Mouse (Mus musculus) forebrain, embryonic 11.5 days (tissue): ENCODE results near the gene Map2. TPM values are rescaled to one million over a fixed set of nuclear protein-coding genes. Genes with fewer than 3 reads are reported as not detected.
A peak's percentile ranks its signal among the peaks of the same experiment; 100 is the strongest.

Source experiments
- ATAC-seq: fragments of 200-750 bp; cut with Nextera tagmentation; replicated peaks from 2 replicates; pipeline ENCODE4 v1.8.0; 2017; ENCODE audit warnings: moderate TSS enrichment; ENCODE audit not compliant: low FRiP score
- DNase-seq: peaks from one replicate; pipeline ENCODE4 v3.0.0-alpha.2; 2017; ENCODE audit warnings: low spot score
- H3K27ac ChIP-seq: fragments of 300-500 bp; sonication (generic); 2 replicates; pipeline ENCODE4 v1.5.1; 2014; ENCODE audit warnings: low read depth, low read length
- H3K27me3 ChIP-seq: fragments of 300-500 bp; sonication (generic); 2 replicates; pipeline ENCODE4 v1.6.1; 2014; ENCODE audit warnings: mild to moderate bottlenecking, low read length, mixed read lengths; ENCODE audit not compliant: control insufficient read depth, insufficient read depth
- H3K36me3 ChIP-seq: fragments of 300-500 bp; sonication (generic); 2 replicates; pipeline ENCODE4 v1.6.1; 2014; ENCODE audit warnings: mild to moderate bottlenecking, low read length, moderate library complexity, mixed read lengths; ENCODE audit not compliant: control insufficient read depth, insufficient read depth
- H3K4me1 ChIP-seq: fragments of 300-500 bp; sonication (generic); replicated peaks from 2 replicates; pipeline ENCODE4 v1.6.1; 2014; ENCODE audit warnings: low read length, mixed read lengths; ENCODE audit not compliant: control insufficient read depth, insufficient read depth
- H3K4me2 ChIP-seq: fragments of 300-500 bp; sonication (generic); 2 replicates; pipeline ENCODE4 v1.6.1; 2014; ENCODE audit warnings: low read depth, mild to moderate bottlenecking, low read length, moderate library complexity, mixed read lengths; ENCODE audit not compliant: severe bottlenecking
- H3K4me3 ChIP-seq: fragments of 300-500 bp; sonication (generic); 2 replicates; pipeline ENCODE4 v1.5.1; 2014; ENCODE audit warnings: low read depth, low read length
- H3K9ac ChIP-seq: fragments of 300-500 bp; sonication (generic); 2 replicates; pipeline ENCODE4 v1.6.1; 2014; ENCODE audit warnings: low read length
- H3K9me3 ChIP-seq: fragments of 300-500 bp; sonication (generic); 2 replicates; pipeline ENCODE4 v1.6.1; 2016; ENCODE audit warnings: low read length, mixed read lengths; ENCODE audit not compliant: control insufficient read depth
- WGBS: fragments of 180-500 bp; shearing (Covaris S2); extraction: QIAGEN DNeasy Blood & Tissue Kit; methylation state at CpG from one replicate; pipeline ENCODE4 v1.1.7; 2014; 5-methylcytosine and 5-hydroxymethylcytosine counted together
- polyA plus RNA-seq: library from polyadenylated mRNA; unstranded; fragments of >200 nt; fragmentation: Nextera tagmentation; extraction: Ambion mirVana; gene quantifications from 2 replicates; pipeline ENCODE4 v1.2.1, GENCODE M21; 2014

The Map2 gene
- polyA plus RNA-seq, 1 experiment from 2014 or later, result 177 TPM

GRCm38 (mm10) chr1:66401902-66402301, 226.8 kb downstream of the Map2 start:
- Histone ChIP-seq H3K4me2 (no peak overlapping the region), H3K4me1 (no peaks in the 10 kb centered on the region; the same call in 1 of the 2 replicates), H3K9me3 (no peaks in the 10 kb centered on the region), H3K9ac (no peak overlapping the region), H3K36me3 (peaks cover 2% of the 10 kb centered on the region; the same call in 1 of the 2 replicates), H3K4me3 (no peak overlapping the region), H3K27ac (no peak overlapping the region), H3K27me3 (no peaks in the 10 kb centered on the region)
- DNase-seq (no peak), ATAC-seq (peak; percentile 83)
- WGBS, result 27% methylated on average over 9 of the region's 9 CpGs

- H3K36me3 ChIP-seq, result peaks cover 2% of the 10 kb centered on the region; the same call in 1 of the 2 replicates
- no peak for DNase-seq
Measured at GRCm38 (mm10) chr1:66407270-66407967, 232.3 kb downstream of the Map2 start.

GRCm38 (mm10) chr1:66418360-66418759, 243.3 kb downstream of the Map2 start:
- Histone ChIP-seq H3K4me1 (no peaks in the 10 kb centered on the region), H3K36me3 (peaks cover 2% of the 10 kb centered on the region; the same call in 1 of the 2 replicates), H3K27me3 (no peaks in the 10 kb centered on the region), H3K27ac (no peak overlapping the region), H3K9me3 (no peaks in the 10 kb centered on the region), H3K4me2 (no peak overlapping the region), H3K9ac (no peak overlapping the region), H3K4me3 (no peak overlapping the region)
- ATAC-seq, result no peak
- DNase-seq, result no peak

More at GRCm38 (mm10) chr1:66407270-66407967, 232.3 kb downstream of the Map2 start:
- H3K4me3 ChIP-seq, result no peak overlapping the region
- H3K27me3 ChIP-seq, result no peaks in the 10 kb centered on the region
- ATAC-seq, result peak; percentile 46; the same call in 1 of the 2 replicates
- no peaks in the 10 kb centered on the region for H3K9me3 ChIP-seq
- no peak overlapping the region for H3K4me2 ChIP-seq
- no peak overlapping the region for H3K9ac ChIP-seq
- 67% methylated on average over 13 of the region's 13 CpGs for WGBS
- no peak overlapping the region for H3K27ac ChIP-seq
- H3K4me1 ChIP-seq, result no peaks in the 10 kb centered on the region

- Histone ChIP-seq H3K4me3 (no peak overlapping the region), H3K4me2 (no peak overlapping the region), H3K4me1 (no peaks in the 10 kb centered on the region), H3K27me3 (no peaks in the 10 kb centered on the region), H3K27ac (no peak overlapping the region), H3K9me3 (no peaks in the 10 kb centered on the region), H3K36me3 (peaks cover 3% of the 10 kb centered on the region), H3K9ac (no peak overlapping the region)
- no peak for ATAC-seq
- no peak for DNase-seq
- WGBS, result 94% methylated on average over 5 of the region's 5 CpGs
Measured at GRCm38 (mm10) chr1:66426073-66426472, 251.0 kb downstream of the Map2 start.

- Histone ChIP-seq H3K27ac (no peak overlapping the region), H3K9me3 (no peaks in the 10 kb centered on the region), H3K27me3 (no peaks in the 10 kb centered on the region), H3K4me2 (no peak overlapping the region), H3K4me3 (no peak overlapping the region), H3K4me1 (no peaks in the 10 kb centered on the region), H3K9ac (no peak overlapping the region), H3K36me3 (no peaks in the 10 kb centered on the region; the same call in none of the 2 replicates)
- DNase-seq, result no peak
- no peak for ATAC-seq
Measured at GRCm38 (mm10) chr1:66430962-66431361, 255.9 kb downstream of the Map2 start.

GRCm38 (mm10) chr1:66431472-66431871, 256.4 kb downstream of the Map2 start:
- ATAC-seq, result no peak
- no peak for DNase-seq
- Histone ChIP-seq H3K4me1 (no peaks in the 10 kb centered on the region), H3K9ac (no peak overlapping the region), H3K27ac (no peak overlapping the region), H3K4me3 (no peak overlapping the region), H3K27me3 (no peaks in the 10 kb centered on the region), H3K9me3 (no peaks in the 10 kb centered on the region), H3K4me2 (no peak overlapping the region), H3K36me3 (no peaks in the 10 kb centered on the region; the same call in none of the 2 replicates)
- WGBS, result 90% methylated on average over 6 of the region's 6 CpGs

- WGBS, result 95% methylated on average over 2 of the region's 2 CpGs
- Histone ChIP-seq H3K4me3 (no peak overlapping the region), H3K9me3 (no peaks in the 10 kb centered on the region), H3K27me3 (no peaks in the 10 kb centered on the region), H3K36me3 (no peaks in the 10 kb centered on the region; the same call in 1 of the 2 replicates), H3K9ac (no peak overlapping the region), H3K4me1 (no peaks in the 10 kb centered on the region), H3K27ac (no peak overlapping the region), H3K4me2 (no peak overlapping the region)
- no peak for DNase-seq
- ATAC-seq, result no peak
Measured at GRCm38 (mm10) chr1:66438069-66438468, 263.0 kb downstream of the Map2 start.

GRCm38 (mm10) chr1:66442922-66443321, 267.8 kb downstream of the Map2 start:
- no peaks in the 10 kb centered on the region for H3K4me1 ChIP-seq
- H3K36me3 ChIP-seq, result no peaks in the 10 kb centered on the region

GRCm38 (mm10) chr1:66449471-66449870, 274.4 kb downstream of the Map2 start:
- WGBS, result 74% methylated on average over 2 of the region's 2 CpGs
- no peaks in the 10 kb centered on the region for H3K4me1 ChIP-seq
- no peaks in the 10 kb centered on the region for H3K27me3 ChIP-seq
- no peaks in the 10 kb centered on the region for H3K9me3 ChIP-seq
- no peak for ATAC-seq
- H3K9ac ChIP-seq, result no peak overlapping the region
- no peaks in the 10 kb centered on the region for H3K36me3 ChIP-seq
- H3K4me2 ChIP-seq, result no peak overlapping the region
- H3K27ac ChIP-seq, result no peak overlapping the region
- DNase-seq, result no peak
- H3K4me3 ChIP-seq, result no peak overlapping the region

More at GRCm38 (mm10) chr1:66442922-66443321, 267.8 kb downstream of the Map2 start:
- no peak overlapping the region for H3K9ac ChIP-seq
- no peaks in the 10 kb centered on the region for H3K27me3 ChIP-seq
- no peak overlapping the region for H3K4me2 ChIP-seq
- ATAC-seq, result no peak
- H3K4me3 ChIP-seq, result no peak overlapping the region
- no peak overlapping the region for H3K27ac ChIP-seq
- H3K9me3 ChIP-seq, result no peaks in the 10 kb centered on the region
- no peak for DNase-seq
- WGBS, result 82% methylated on average over 2 of the region's 2 CpGs
